Mouse (Mus musculus) cerebellum, adult 2 months (tissue): ENCODE results near the gene Igsf3.

Source experiments
- CTCF ChIP-seq: fragments of 200-500 bp; IDR thresholded peaks from 2 replicates; pipeline ENCODE4 v1.5.1; 2011; ENCODE audit warnings: low read depth, mild to moderate bottlenecking, control low read depth, low read length, moderate library complexity, borderline replicate concordance; ENCODE audit not compliant: insufficient read depth
- POLR2A ChIP-seq: fragments of 200-500 bp; IDR thresholded peaks from 2 replicates; pipeline ENCODE4 v1.6.1; 2011; ENCODE audit warnings: low read length, control low read depth, borderline replicate concordance; ENCODE audit not compliant: insufficient read depth

GRCm38 (mm10) chr3:101424295-101424885, 47.5 kb downstream of the Igsf3 start:
- no peak for TF ChIP-seq CTCF
- no peak for TF ChIP-seq POLR2A
